Mouse (Mus musculus) embryonic fibroblast, embryonic 13.5 days (primary cell): ENCODE results near the gene C2.

Experiments used
- CTCF ChIP-seq: IDR thresholded peaks from 2 replicates; pipeline ENCODE4 v1.5.1; 2011; ENCODE audit warnings: mild to moderate bottlenecking, control low read depth, low read length, moderate library complexity, borderline replicate concordance; ENCODE audit not compliant: insufficient read depth
- POLR2A ChIP-seq: IDR thresholded peaks from 2 replicates; pipeline ENCODE4 v1.6.1; 2011; ENCODE audit warnings: low read depth, mild to moderate bottlenecking, control low read depth, low read length, moderate library complexity

GRCm38 (mm10) chr17:34853511-34853910 lies 44.6 kb downstream of the C2 start:
- TF ChIP-seq CTCF (no peak), POLR2A (no peak)
